Mouse (Mus musculus): Measurements from ENCODE around the gene Fastkd5. TPM values are rescaled to one million over a fixed set of nuclear protein-coding genes. Genes with fewer than 3 reads are reported as not detected.
"Not testable (repeated sequence)": the region's sequence is repeated elsewhere in the genome, so short reads cannot be mapped to it uniquely, and the experiment has no call there.

The Fastkd5 gene
- polyA plus RNA-seq, 1 experiment from 2014 or later = 19.3 TPM

GRCm38 (mm10) chr2:130649028-130649427 lies 19.2 kb upstream of the Fastkd5 start:
- H3K9ac ChIP-seq; H3K27me3 ChIP-seq; H3K9me3 ChIP-seq; H3K4me1 ChIP-seq; H3K4me3 ChIP-seq (replicated peaks); H3K4me2 ChIP-seq; ATAC-seq (ENCODE audit: low FRiP score); H3K27ac ChIP-seq: not testable (repeated sequence)
- H3K36me3 ChIP-seq (replicated peaks) = peaks cover 29% of the 10 kb centered on the region
- 85% methylated on average over 6 of the region's 6 CpGs for WGBS

GRCm38 (mm10) chr2:130645198-130645597 lies 15.4 kb upstream of the Fastkd5 start:
- no peak overlapping the region for H3K9ac ChIP-seq
- peaks cover 10% of the 10 kb centered on the region for H3K27me3 ChIP-seq
- H3K4me2 ChIP-seq = no peak overlapping the region
- H3K9me3 ChIP-seq = no peaks in the 10 kb centered on the region
- ATAC-seq (ENCODE audit: low FRiP score) = no peak
- H3K27ac ChIP-seq = no peak overlapping the region
- H3K4me1 ChIP-seq = peaks cover 17% of the 10 kb centered on the region
- H3K4me3 ChIP-seq (replicated peaks) = no peak overlapping the region
- 86% methylated on average over 4 of the region's 4 CpGs for WGBS
- H3K36me3 ChIP-seq (replicated peaks) = peaks cover 1% of the 10 kb centered on the region; the same call in 1 of the 2 replicates

- ATAC-seq (ENCODE audit: low FRiP score) = peak; percentile 96
- Histone ChIP-seq H3K27ac (peak within 1 kb of the TSS; percentile 66; the same call in 1 of the 2 replicates), H3K4me2 (peak within 1 kb of the TSS; percentile 95), H3K9me3 (no peaks in the 10 kb centered on the region), H3K9ac (peak within 1 kb of the TSS; percentile 83), H3K27me3 (peaks cover 27% of the 10 kb centered on the region), H3K4me3 (replicated peaks) (peak within 1 kb of the TSS; percentile 65), H3K4me1 (peaks cover 17% of the 10 kb centered on the region), H3K36me3 (replicated peaks) (no peaks in the 10 kb centered on the region)
- 3% methylated on average over 40 of the region's 40 CpGs for WGBS
Measured at GRCm38 (mm10) chr2:130642684-130643369, 13.0 kb upstream of the Fastkd5 start, which contains the start of gene Lzts3. TSS of gene Lzts3 (minus strand) at chr2:130642803.

GRCm38 (mm10) chr2:130642197-130642660 lies 12.4 kb upstream of the Fastkd5 start:
- WGBS = under 1% methylated on average over 23 of the region's 27 CpGs
- no peaks in the 10 kb centered on the region for H3K36me3 ChIP-seq (replicated peaks)
- peaks cover 33% of the 10 kb centered on the region for H3K27me3 ChIP-seq
- H3K9ac ChIP-seq = peak overlapping the region; percentile 83
- ATAC-seq (ENCODE audit: low FRiP score) = peak; percentile 76
- no peaks in the 10 kb centered on the region for H3K9me3 ChIP-seq
- peak overlapping the region; percentile 66; the same call in 1 of the 2 replicates for H3K27ac ChIP-seq
- H3K4me2 ChIP-seq = peak overlapping the region; percentile 95
- peaks cover 17% of the 10 kb centered on the region for H3K4me1 ChIP-seq
- peak overlapping the region; percentile 65 for H3K4me3 ChIP-seq (replicated peaks)

- Histone ChIP-seq H3K4me1 (peaks cover 17% of the 10 kb centered on the region), H3K27me3 (peaks cover 40% of the 10 kb centered on the region), H3K36me3 (replicated peaks) (no peaks in the 10 kb centered on the region), H3K4me3 (replicated peaks) (peak overlapping the region; percentile 65), H3K9ac (no peak overlapping the region), H3K4me2 (peak overlapping the region; percentile 95), H3K27ac (no peak overlapping the region), H3K9me3 (no peaks in the 10 kb centered on the region)
- WGBS = 72% methylated on average over 6 of the region's 6 CpGs
- no peak for ATAC-seq (ENCODE audit: low FRiP score)
Measured at GRCm38 (mm10) chr2:130641351-130642025, 11.7 kb upstream of the Fastkd5 start.

- Histone ChIP-seq H3K4me2 (no peak overlapping the region), H3K9ac (no peak overlapping the region), H3K4me3 (replicated peaks) (no peak overlapping the region), H3K9me3 (no peaks in the 10 kb centered on the region), H3K27me3 (peaks cover 62% of the 10 kb centered on the region), H3K4me1 (peaks cover 36% of the 10 kb centered on the region), H3K36me3 (replicated peaks) (no peaks in the 10 kb centered on the region), H3K27ac (no peak overlapping the region)
- no peak for ATAC-seq (ENCODE audit: low FRiP score)
- WGBS = 82% methylated on average over 6 of the region's 6 CpGs
Measured at GRCm38 (mm10) chr2:130639276-130639675, 9.4 kb upstream of the Fastkd5 start.

GRCm38 (mm10) chr2:130638101-130638611 lies 8.3 kb upstream of the Fastkd5 start:
- H3K4me1 ChIP-seq = peaks cover 46% of the 10 kb centered on the region

GRCm38 (mm10) chr2:130635847-130636246 lies 6.0 kb upstream of the Fastkd5 start:
- Histone ChIP-seq H3K4me3 (replicated peaks) (no peak overlapping the region), H3K9me3 (no peaks in the 10 kb centered on the region), H3K27me3 (peaks cover 72% of the 10 kb centered on the region), H3K9ac (no peak overlapping the region; the same call in 1 of the 2 replicates), H3K4me1 (peaks cover 40% of the 10 kb centered on the region), H3K27ac (no peak overlapping the region), H3K36me3 (replicated peaks) (no peaks in the 10 kb centered on the region), H3K4me2 (peak overlapping the region; percentile 59; the same call in 1 of the 2 replicates)
- 19% methylated on average over 21 of the region's 21 CpGs for WGBS
- no peak for ATAC-seq (ENCODE audit: low FRiP score)

More at GRCm38 (mm10) chr2:130638101-130638611, 8.3 kb upstream of the Fastkd5 start:
- no peaks in the 10 kb centered on the region for H3K36me3 ChIP-seq (replicated peaks)
- ATAC-seq (ENCODE audit: low FRiP score) = no peak
- H3K4me3 ChIP-seq (replicated peaks) = no peak overlapping the region
- peaks cover 74% of the 10 kb centered on the region for H3K27me3 ChIP-seq
- H3K27ac ChIP-seq = no peak overlapping the region
- H3K9ac ChIP-seq = no peak overlapping the region
- H3K4me2 ChIP-seq = no peak overlapping the region
- WGBS = 34% methylated on average over 16 of the region's 16 CpGs
- H3K9me3 ChIP-seq = no peaks in the 10 kb centered on the region

GRCm38 (mm10) chr2:130634739-130635411 lies 5.0 kb upstream of the Fastkd5 start:
- WGBS = 3% methylated on average over 38 of the region's 38 CpGs
- peak overlapping the region; percentile 59 for H3K4me2 ChIP-seq
- no peak overlapping the region for H3K27ac ChIP-seq
- peak overlapping the region; percentile 36; the same call in 1 of the 2 replicates for H3K9ac ChIP-seq
- H3K4me1 ChIP-seq = peaks cover 43% of the 10 kb centered on the region
- no peaks in the 10 kb centered on the region for H3K9me3 ChIP-seq
- H3K36me3 ChIP-seq (replicated peaks) = no peaks in the 10 kb centered on the region
- peak; percentile 52 for ATAC-seq (ENCODE audit: low FRiP score)
- H3K4me3 ChIP-seq (replicated peaks) = peak overlapping the region; percentile 23
- peaks cover 67% of the 10 kb centered on the region for H3K27me3 ChIP-seq

- peaks cover 43% of the 10 kb centered on the region for H3K4me1 ChIP-seq
- H3K36me3 ChIP-seq (replicated peaks) = no peaks in the 10 kb centered on the region
- H3K4me3 ChIP-seq (replicated peaks) = peak overlapping the region; percentile 23; the same call in 1 of the 2 replicates
- H3K9ac ChIP-seq = no peak overlapping the region
- 8% methylated on average over 14 of the region's 14 CpGs for WGBS
- H3K9me3 ChIP-seq = no peaks in the 10 kb centered on the region
- H3K27me3 ChIP-seq = peaks cover 61% of the 10 kb centered on the region
- peak overlapping the region; percentile 59 for H3K4me2 ChIP-seq
- H3K27ac ChIP-seq = 0 out of 2 replicates have a peak overlapping the region, but pooled peaks have one; percentile 14
- peak; percentile 34 for ATAC-seq (ENCODE audit: low FRiP score)
Measured at GRCm38 (mm10) chr2:130634006-130634738, 4.3 kb upstream of the Fastkd5 start.

GRCm38 (mm10) chr2:130632887-130633675 lies 3.3 kb upstream of the Fastkd5 start:
- WGBS = 45% methylated on average over 5 of the region's 5 CpGs
- ATAC-seq (ENCODE audit: low FRiP score) = no peak
- Histone ChIP-seq H3K36me3 (replicated peaks) (no peaks in the 10 kb centered on the region), H3K27ac (no peak overlapping the region), H3K4me1 (peaks cover 49% of the 10 kb centered on the region), H3K4me3 (replicated peaks) (no peak overlapping the region), H3K27me3 (peaks cover 53% of the 10 kb centered on the region), H3K4me2 (no peak overlapping the region), H3K9me3 (no peaks in the 10 kb centered on the region), H3K9ac (no peak overlapping the region)

Data from forebrain, embryonic 12.5 days (tissue).